17 mouse cellular contexts compared by ENCODE assay signal in the genomic region with DNA sequence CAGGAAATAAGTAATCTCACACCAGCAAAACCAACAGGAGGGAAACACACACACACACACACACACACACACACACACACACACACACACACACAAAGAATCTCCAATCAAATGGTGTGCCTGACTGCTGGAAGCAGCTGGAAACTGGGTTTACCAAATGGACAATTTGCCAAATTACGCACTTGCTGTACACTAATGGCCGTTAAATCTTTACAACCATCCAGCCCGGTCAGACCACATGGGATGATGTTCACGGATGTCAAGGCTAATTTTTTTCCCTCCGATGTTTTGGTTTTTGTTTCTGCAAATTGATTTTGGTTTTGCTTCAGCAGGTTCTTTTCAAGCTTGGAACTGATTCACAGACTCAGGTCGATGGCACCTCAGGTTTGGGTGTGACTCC.
"Had no signal": no experiment of that assay in that cellular context is flagged by ENCODE, and none has a peak within 500 bp of the region (broad histone marks: within the 10 kb centered on the region; RNA-seq: fewer than 3 reads in every experiment).

No protein-coding gene starts in this region.

- H3K4me1 ChIP-seq: neural tube, embryonic 12.5 days; neural tube, embryonic 13.5 days; neural tube, embryonic 15.5 days had no signal

- H3K4me2 ChIP-seq: neural tube, embryonic 12.5 days; neural tube, embryonic 13.5 days; neural tube, embryonic 15.5 days; stomach, embryonic 15.5 days had no signal

- H3K4me3 ChIP-seq: neural tube, embryonic 12.5 days; neural tube, embryonic 13.5 days; neural tube, embryonic 15.5 days; stomach, embryonic 15.5 days had no signal

- H3K9ac ChIP-seq: neural tube, embryonic 12.5 days; neural tube, embryonic 13.5 days; neural tube, embryonic 15.5 days; stomach, embryonic 15.5 days had no signal

- H3K27ac ChIP-seq: neural tube, embryonic 12.5 days; neural tube, embryonic 13.5 days; neural tube, embryonic 15.5 days; stomach, embryonic 15.5 days; stomach, postnatal 0 days had no signal

- H3K27me3 ChIP-seq: neural tube, embryonic 12.5 days; neural tube, embryonic 13.5 days; neural tube, embryonic 15.5 days; stomach, embryonic 15.5 days had no signal

- H3K9me3 ChIP-seq: neural tube, embryonic 12.5 days; neural tube, embryonic 13.5 days; neural tube, embryonic 15.5 days; stomach, embryonic 15.5 days had no signal

- DNase-seq: retina, postnatal 1 day; right cerebral cortex, adult 18-20 months; right cerebral cortex, postnatal 14 days; right cerebral cortex, postnatal 25 days; right cerebral cortex, postnatal 4 days; spleen, adult 18-20 months; thymus, adult 18-20 months; thymus, adult 2 months; thymus, postnatal 14 days; thymus, postnatal 25 days; thymus, postnatal 36 days; thymus, postnatal 4 days had no signal

- H3K36me3 ChIP-seq: neural tube, embryonic 12.5 days; neural tube, embryonic 13.5 days; neural tube, embryonic 15.5 days; stomach, embryonic 15.5 days had no signal
